ENCODE assay signal across 20 mouse cellular contexts in genomic region chr11:86175833-86176232, GRCm38 (mm10). TPM values are rescaled to one million over a fixed set of nuclear protein-coding genes. Genes with fewer than 3 reads are reported as not detected.
DNase-seq lines count a peak whose midpoint lies in the region; ATAC-seq and TF ChIP-seq lines count a peak whose summit lies in the region.
"Had no signal": no experiment of that assay in that cellular context is flagged by ENCODE, and none has a peak within 500 bp of the region (broad histone marks: within the 10 kb centered on the region; RNA-seq: fewer than 3 reads in every experiment).

No protein-coding gene starts in this region.

- H3K27ac ChIP-seq in kidney, adult 2 months (ENCODE audit: insufficient read depth, low read depth, low read length), result no peak overlapping the region
- no peak overlapping the region for H3K27ac ChIP-seq in lung, embryonic 14.5 days (ENCODE audit: low read depth)
- no peak overlapping the region for H3K27ac ChIP-seq in heart, embryonic 12.5 days (ENCODE audit: poor library complexity, severe bottlenecking)
- H3K27ac ChIP-seq: embryonic facial prominence, embryonic 13.5 days; forebrain, embryonic 12.5 days; heart, adult 2 months; hindbrain, embryonic 10.5 days; hindbrain, embryonic 14.5 days had no signal

- H3K4me1 ChIP-seq in kidney, adult 2 months (ENCODE audit: control insufficient read depth, insufficient read depth, low read length), result no peaks in the 10 kb centered on the region
- H3K4me1 ChIP-seq in lung, embryonic 14.5 days (ENCODE audit: insufficient read depth), result no peaks in the 10 kb centered on the region
- no peaks in the 10 kb centered on the region for H3K4me1 ChIP-seq in heart, embryonic 12.5 days (replicated peaks)
- H3K4me1 ChIP-seq: embryonic facial prominence, embryonic 13.5 days; forebrain, embryonic 12.5 days; hindbrain, embryonic 10.5 days had no signal

- H3K4me2 ChIP-seq in lung, embryonic 14.5 days, result no peak overlapping the region
- no peak overlapping the region for H3K4me2 ChIP-seq in heart, embryonic 12.5 days
- H3K4me2 ChIP-seq: embryonic facial prominence, embryonic 13.5 days; forebrain, embryonic 12.5 days; heart, embryonic 11.5 days; hindbrain, embryonic 14.5 days had no signal

- DNase-seq in adrenal gland, adult 8-10 months, result peak; percentile 7
- no peak for DNase-seq in adrenal gland, postnatal 4 days (ENCODE audit: low spot score in 2 of 2)
- DNase-seq in kidney, adult 2 months, result peak; percentile 19
- DNase-seq in kidney, postnatal 4 days, result no peak
- DNase-seq in lung, embryonic 14.5 days, result peak; percentile 85
- DNase-seq in lung, postnatal 25 days (ENCODE audit: low spot score), result no peak
- DNase-seq in lung, postnatal 10 days, result peak; percentile 39
- DNase-seq: cerebellum, adult 11 months; cerebellum, adult 8-10 months; cerebellum, postnatal 14 days; embryo, embryonic 11 days; gastrocnemius, postnatal 14 days; heart, adult 2 months had no signal

- no peak for TF ChIP-seq POLR2A in kidney, adult 2 months (IDR thresholded peaks at IDR 0.05; ENCODE audit: low read depth, low read length)

- no peak overlapping the region for H3K4me3 ChIP-seq in kidney, adult 2 months (ENCODE audit: insufficient read depth, low read depth, low read length)
- H3K4me3 ChIP-seq in lung, embryonic 14.5 days (ENCODE audit: low read depth, low read length), result no peak overlapping the region
- no peak overlapping the region for H3K4me3 ChIP-seq in heart, embryonic 12.5 days
- H3K4me3 ChIP-seq: embryonic facial prominence, embryonic 13.5 days; forebrain, embryonic 12.5 days; heart, adult 2 months; hindbrain, embryonic 10.5 days had no signal

- H3K9ac ChIP-seq in lung, embryonic 14.5 days, result no peak overlapping the region
- no peak overlapping the region for H3K9ac ChIP-seq in heart, embryonic 12.5 days
- H3K9ac ChIP-seq: embryonic facial prominence, embryonic 13.5 days; forebrain, embryonic 12.5 days; hindbrain, embryonic 14.5 days had no signal

- no peaks in the 10 kb centered on the region for H3K9me3 ChIP-seq in lung, embryonic 14.5 days (ENCODE audit: low read depth, low read length)
- no peaks in the 10 kb centered on the region for H3K9me3 ChIP-seq in heart, embryonic 12.5 days (replicated peaks)
- H3K9me3 ChIP-seq: embryonic facial prominence, embryonic 13.5 days; forebrain, embryonic 12.5 days; hindbrain, embryonic 10.5 days had no signal

- H3K27me3 ChIP-seq in kidney, adult 2 months (replicated peaks; ENCODE audit: control insufficient read depth, insufficient read depth, low read length), result no peaks in the 10 kb centered on the region
- no peaks in the 10 kb centered on the region for H3K27me3 ChIP-seq in lung, embryonic 14.5 days (ENCODE audit: insufficient read depth, low read length)
- no peaks in the 10 kb centered on the region for H3K27me3 ChIP-seq in heart, embryonic 12.5 days (replicated peaks)
- H3K27me3 ChIP-seq: embryonic facial prominence, embryonic 13.5 days; forebrain, embryonic 12.5 days had no signal

- no peaks in the 10 kb centered on the region for H3K36me3 ChIP-seq in kidney, adult 2 months (ENCODE audit: control insufficient read depth, insufficient read depth, low read length)
- 0 out of 2 replicates have a peak, but pooled peaks cover 2% of the 10 kb centered on the region for H3K36me3 ChIP-seq in lung, embryonic 14.5 days (ENCODE audit: insufficient read depth)
- H3K36me3 ChIP-seq in heart, embryonic 12.5 days, result no peaks in the 10 kb centered on the region
- H3K36me3 ChIP-seq: embryonic facial prominence, embryonic 13.5 days; forebrain, embryonic 12.5 days had no signal

- peak; percentile 56; the same call in 1 of the 2 replicates for ATAC-seq in lung, embryonic 14.5 days (ENCODE audit: insufficient read depth)
- ATAC-seq in heart, embryonic 12.5 days (ENCODE audit: insufficient number of reproducible peaks, low FRiP score), result no peak
- ATAC-seq: forebrain, embryonic 16.5 days had no signal

- 46% methylated on average over 3 of the region's 3 CpGs for WGBS in kidney, adult 2 months
- WGBS in lung, embryonic 14.5 days, result 35% methylated on average over 3 of the region's 3 CpGs
- WGBS in heart, embryonic 12.5 days, result 80% methylated on average over 3 of the region's 3 CpGs

- no peak for TF ChIP-seq CTCF in kidney, adult 2 months (conservative IDR thresholded peaks at IDR 0.05; ENCODE audit: insufficient read depth, insufficient read length, low read depth, low read length)
- TF ChIP-seq CTCF in lung, embryonic 14.5 days (IDR thresholded peaks at IDR 0.05; ENCODE audit: low read depth), result no peak

RNA-seq across cellular contexts. Expression of gene Brip1, which starts 25.2 kb away (rescaled TPM):
- total RNA-seq in adrenal gland, adult 8-10 months (2022), result 1 to 10 TPM in 2 of 4 experiments, under 1 TPM in 2; 0.49 to 1.1 (median 0.86) TPM
- total RNA-seq in adrenal gland, postnatal 4 days (2021), result 1 to 10 TPM; 7.0 to 7.1 TPM
- 0.43 and 0.67 TPM in 2 replicates for polyA plus RNA-seq in kidney, adult 2 months (2012; rRNA removed)
- polyA plus RNA-seq in lung, embryonic 14.5 days (2014; fragmentation: Nextera tagmentation; extraction: Ambion mirVana), result 15.4 and 17.0 TPM in 2 replicates
- 5.2 and 5.8 TPM in 2 replicates for polyA plus RNA-seq in heart, embryonic 12.5 days (2016; fragmentation: Nextera tagmentation; extraction: Ambion mirVana)

Comparison
In these comparisons a context has a peak if more than half of its experiments do, and no peak if none do; other contexts are left out.
1. DNase-seq: peak in adrenal gland, adult 8-10 months (single experiment), kidney, adult 2 months (single experiment), lung, embryonic 14.5 days (single experiment) and lung, postnatal 10 days (single experiment); none in adrenal gland, postnatal 4 days (0 of 2), kidney, postnatal 4 days (0 of 2) and lung, postnatal 25 days (single experiment).